Mouse (Mus musculus): ENCODE data around the gene Serpina3m. TPM values are rescaled to one million over a fixed set of nuclear protein-coding genes. Genes with fewer than 3 reads are reported as not detected.
A peak's percentile ranks its signal among the peaks of the same experiment; 100 is the strongest.

Serpina3m gene
- total and polyA plus RNA-seq, 3 experiments: not detected

DNA sequence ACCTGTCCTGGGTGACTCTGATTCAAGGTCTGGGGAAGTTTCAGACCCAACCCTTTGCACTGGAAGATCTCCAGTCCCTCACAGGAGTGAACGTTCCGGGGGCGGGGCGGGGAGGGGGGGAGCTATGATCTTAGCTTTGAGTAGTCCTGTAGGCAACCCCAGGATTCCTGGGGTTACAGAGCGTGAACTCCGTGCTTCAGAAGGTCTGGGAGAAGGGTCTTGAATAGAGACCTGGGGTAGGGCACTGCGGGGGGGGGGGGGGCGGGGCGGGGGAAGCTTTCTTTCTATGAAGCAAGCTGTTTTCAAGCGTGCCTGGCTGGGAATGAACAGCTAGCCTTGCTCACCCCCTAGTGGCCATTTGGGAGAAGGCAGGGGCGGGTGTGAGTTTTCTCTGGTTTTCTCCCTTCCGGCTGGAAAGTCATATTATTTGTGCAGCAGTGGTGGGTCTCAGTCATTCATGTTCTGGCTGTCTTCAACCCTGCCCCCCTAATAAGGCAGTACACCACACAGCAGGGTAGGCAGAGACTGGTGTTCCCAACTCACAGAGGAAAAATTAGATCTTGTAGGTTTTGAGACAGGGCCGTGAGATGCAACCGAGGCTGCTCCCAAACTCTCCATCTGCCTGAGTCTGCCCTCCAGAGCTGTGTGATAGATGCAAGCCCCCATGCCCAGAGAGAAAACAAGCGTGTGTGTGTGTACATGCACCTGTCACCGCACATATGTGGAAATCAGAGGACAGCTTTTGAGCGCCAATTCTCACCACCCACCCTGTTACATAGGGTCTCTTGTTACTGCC is 80.3 kb downstream of the Serpina3m start:
- TF ChIP-seq RAD21 (IDR thresholded peaks at IDR 0.05; ENCODE audit: low read depth, low read length) (peak; percentile 84), ELF1 (IDR thresholded peaks at IDR 0.05; ENCODE audit: low read depth, low read length) (peak; percentile 31; the same call in 1 of the 2 replicates), HCFC1 (IDR thresholded peaks at IDR 0.05; ENCODE audit: low read depth, low read length) (no peak), MYC (IDR thresholded peaks at IDR 0.05; ENCODE audit: low read depth, low read length) (no peak), SMC3 (IDR thresholded peaks at IDR 0.05; ENCODE audit: low read depth, low read length) (peak; percentile 78), ZC3H11A (IDR thresholded peaks at IDR 0.05; ENCODE audit: low read depth, low read length) (peak; percentile 20; the same call in 1 of the 2 replicates), JUN (IDR thresholded peaks at IDR 0.05; ENCODE audit: insufficient read depth, low read depth, low read length) (no peak), CTCF (conservative IDR thresholded peaks at IDR 0.05 in 1 of 2, IDR thresholded peaks at IDR 0.05 in 1 of 2; ENCODE audit: low read depth in 2 of 2, low read length in 2 of 2) (peak; percentile 33 to 86; a peak in 3 of 4 replicates), TBP (conservative IDR thresholded peaks at IDR 0.05; ENCODE audit: low read depth, low read length) (no peak), BHLHE40 (IDR thresholded peaks at IDR 0.05; ENCODE audit: low read depth, low read length) (0 out of 2 replicates have a peak, but pooled peaks have one; percentile 26)
- dilution Hi-C loops (cut with MboI; ENCODE audit: extremely low pct_ligation_motif_present, extremely low pct_unique_long_range_greater_than_20kb, low sequenced_read_pairs): no loop called here
- Histone ChIP-seq H3K36me3 (replicated peaks in 1 of 2; ENCODE audit: control insufficient read depth in 1 of 2, insufficient read depth in 1 of 2, low read length in 1 of 2) (no peaks in the 10 kb centered on the region), H3K9ac (ENCODE audit: insufficient read depth, low read depth) (no peak overlapping the region), H3K4me2 (ENCODE audit: insufficient read depth, low read depth, poor library complexity, severe bottlenecking) (peak overlapping the region; percentile 50), H3K9me3 (replicated peaks; ENCODE audit: low read length) (no peaks in the 10 kb centered on the region), H3K4me3 (replicated peaks in 1 of 3; ENCODE audit: low read depth in 2 of 3, low read length in 2 of 3, poor library complexity in 1 of 3) (no peak overlapping the region), H3K79me2 (replicated peaks; ENCODE audit: control insufficient read depth, extremely low read depth, insufficient read depth, poor library complexity, severe bottlenecking) (no peaks in the 10 kb centered on the region), H3K27me3 (replicated peaks) (peaks cover 35% of the 10 kb centered on the region), H3K27ac (ENCODE audit: insufficient read depth, low read depth) (no peak overlapping the region), H3K4me1 (ENCODE audit: control insufficient read depth in 1 of 2, insufficient read depth in 2 of 2) (peaks cover 2 to 12% of the 10 kb centered on the region in 2 experiments; a peak in 3 of 4 replicates)
- peak; percentile 73 for DNase-seq (ENCODE audit: extremely low read depth)
- in situ Hi-C loops (cut with MboI; ENCODE audit: low pct_ligation_motif_present, low pct_unique_long_range_greater_than_20kb, low sequenced_read_pairs): loop anchor here (10.0 kb wide), 1 partner anchor 174 kb away; no protein-coding TSS in a partner anchor

DNA sequence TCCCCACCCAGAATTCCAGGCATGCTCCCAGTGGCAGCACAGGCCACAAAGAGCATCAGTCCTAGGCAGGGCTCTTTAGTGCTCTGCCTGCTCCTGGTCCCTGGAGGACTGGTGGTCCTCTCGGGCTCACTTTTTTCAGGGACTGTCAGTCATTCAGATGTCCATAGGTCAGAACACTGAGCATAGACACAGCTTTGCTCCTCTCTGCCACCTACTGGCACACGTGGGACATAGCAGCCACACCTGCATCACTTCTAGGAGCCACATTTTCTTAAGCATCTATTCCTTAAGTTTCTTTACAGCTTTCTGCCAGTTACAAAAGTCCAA is 80.8 kb downstream of the Serpina3m start:
- H3K27me3 ChIP-seq (replicated peaks): peaks cover 36% of the 10 kb centered on the region
- dilution Hi-C loops (cut with MboI; ENCODE audit: extremely low pct_ligation_motif_present, extremely low pct_unique_long_range_greater_than_20kb, low sequenced_read_pairs) (no loop called here), in situ Hi-C loops (cut with MboI; ENCODE audit: low pct_ligation_motif_present, low pct_unique_long_range_greater_than_20kb, low sequenced_read_pairs) (loop anchor here (10.0 kb wide), 1 partner anchor 174 kb away; no protein-coding TSS in a partner anchor)
- no peaks in the 10 kb centered on the region for H3K9me3 ChIP-seq (replicated peaks; ENCODE audit: low read length)
- no peaks in the 10 kb centered on the region for H3K79me2 ChIP-seq (replicated peaks; ENCODE audit: control insufficient read depth, extremely low read depth, insufficient read depth, poor library complexity, severe bottlenecking)
- no peak overlapping the region for H3K4me3 ChIP-seq (replicated peaks in 1 of 3; ENCODE audit: low read depth in 2 of 3, low read length in 2 of 3, poor library complexity in 1 of 3)
- no peak overlapping the region for H3K4me2 ChIP-seq (ENCODE audit: insufficient read depth, low read depth, poor library complexity, severe bottlenecking)
- no peak overlapping the region for H3K9ac ChIP-seq (ENCODE audit: insufficient read depth, low read depth)
- TF ChIP-seq E2F4 (IDR thresholded peaks at IDR 0.05; ENCODE audit: insufficient replicate concordance, low read depth, low read length) (no peak), NELFE (IDR thresholded peaks at IDR 0.05; ENCODE audit: low read depth, low read length) (no peak), ETS1 (conservative IDR thresholded peaks at IDR 0.05; ENCODE audit: low read depth, low read length) (no peak), SMC3 (IDR thresholded peaks at IDR 0.05; ENCODE audit: low read depth, low read length) (peak; percentile 73), IRF4 (IDR thresholded peaks at IDR 0.05; ENCODE audit: low read depth, low read length) (no peak), JUN (IDR thresholded peaks at IDR 0.05; ENCODE audit: insufficient read depth, low read depth, low read length) (no peak), CTCF (conservative IDR thresholded peaks at IDR 0.05 in 1 of 2, IDR thresholded peaks at IDR 0.05 in 1 of 2; ENCODE audit: low read depth in 2 of 2, low read length in 2 of 2) (peak; percentile 74 to 75), ZNF384 (IDR thresholded peaks at IDR 0.05; ENCODE audit: low read depth, low read length) (no peak), MAX (IDR thresholded peaks at IDR 0.05; ENCODE audit: low read length) (no peak), CHD2 (IDR thresholded peaks at IDR 0.05; ENCODE audit: low read length) (no peak), ELF1 (IDR thresholded peaks at IDR 0.05; ENCODE audit: low read depth, low read length) (no peak), CHD1 (IDR thresholded peaks at IDR 0.05; ENCODE audit: low read depth, low read length) (no peak), POLR2AphosphoS2 (IDR thresholded peaks at IDR 0.05; ENCODE audit: low read depth, low read length) (no peak), EP300 (IDR thresholded peaks at IDR 0.05; ENCODE audit: low read length) (no peak), HCFC1 (IDR thresholded peaks at IDR 0.05; ENCODE audit: low read depth, low read length) (no peak), POLR2A (IDR thresholded peaks at IDR 0.05; ENCODE audit: low read depth, low read length) (no peak), RAD21 (IDR thresholded peaks at IDR 0.05; ENCODE audit: low read depth, low read length) (peak; percentile 53)
- peak; percentile 51 for DNase-seq (ENCODE audit: extremely low read depth)
- no peak overlapping the region for H3K27ac ChIP-seq (ENCODE audit: insufficient read depth, low read depth)
- peaks cover 2 to 12% of the 10 kb centered on the region in 2 experiments; a peak in 3 of 4 replicates for H3K4me1 ChIP-seq (ENCODE audit: control insufficient read depth in 1 of 2, insufficient read depth in 2 of 2)
- no peaks in the 10 kb centered on the region for H3K36me3 ChIP-seq (replicated peaks in 1 of 2; ENCODE audit: control insufficient read depth in 1 of 2, insufficient read depth in 1 of 2, low read length in 1 of 2)

Measured in CH12.LX (cell line).